Mouse (Mus musculus) forebrain, embryonic 10.5 days (tissue): ENCODE results near the gene Ddx51. TPM values are rescaled to one million over a fixed set of nuclear protein-coding genes. Genes with fewer than 3 reads are reported as not detected.
A peak's percentile ranks its signal among the peaks of the same experiment; 100 is the strongest.

Experiments used
- DNase-seq: peaks from one replicate; pipeline ENCODE4 v3.0.0-alpha.2; 2017; ENCODE audit warnings: low spot score; ENCODE audit errors: extremely low spot score
- H3K27ac ChIP-seq: fragments of 300-500 bp; sonication (generic); 2 replicates; pipeline ENCODE4 v1.5.1; 2016; ENCODE audit warnings: mild to moderate bottlenecking
- H3K27me3 ChIP-seq: fragments of 300-500 bp; sonication (generic); 2 replicates; pipeline ENCODE4 v1.6.1; 2016; ENCODE audit warnings: mild to moderate bottlenecking; ENCODE audit not compliant: poor library complexity, severe bottlenecking
- H3K36me3 ChIP-seq: fragments of 300-500 bp; sonication (generic); replicated peaks from 2 replicates; pipeline ENCODE4 v1.6.1; 2016; ENCODE audit warnings: mild to moderate bottlenecking, moderate library complexity
- H3K4me1 ChIP-seq: fragments of 300-500 bp; sonication (generic); 2 replicates; pipeline ENCODE4 v1.6.1; 2016
- H3K4me3 ChIP-seq: fragments of 300-500 bp; sonication (generic); 2 replicates; pipeline ENCODE4 v1.5.1; 2016; ENCODE audit warnings: mild to moderate bottlenecking, moderate library complexity
- H3K9me3 ChIP-seq: fragments of 300-500 bp; sonication (generic); 2 replicates; pipeline ENCODE4 v1.6.1; 2016; ENCODE audit warnings: mild to moderate bottlenecking, moderate library complexity
- WGBS: fragments of 180-500 bp; shearing (Covaris S2); methylation state at CpG from one replicate; pipeline ENCODE4 v1.1.7; 2016; 5-methylcytosine and 5-hydroxymethylcytosine counted together
- polyA plus RNA-seq: library from polyadenylated mRNA; unstranded; fragments of >200 nt; fragmentation: Nextera tagmentation; extraction: Ambion mirVana; gene quantifications from 2 replicates; pipeline ENCODE4 v1.2.1, GENCODE M21; 2016

Gene Ddx51
- 30.3 and 31.4 TPM in 2 replicates for polyA plus RNA-seq

- Histone ChIP-seq H3K4me1 (peaks cover 22% of the 10 kb centered on the region), H3K36me3 (peaks cover 78% of the 10 kb centered on the region), H3K4me3 (peak within 1 kb of the TSS; percentile 97), H3K27me3 (no peaks in the 10 kb centered on the region), H3K9me3 (no peaks in the 10 kb centered on the region), H3K27ac (peak within 1 kb of the TSS; percentile 85)
- WGBS: 1% methylated on average over 91 of the region's 91 CpGs
- DNase-seq: peak; percentile 93
Measured at GRCm38 (mm10) chr5:110652719-110653648, at the start of gene Ddx51, which contains the start of gene Noc4l. Ddx51 (plus strand) TSS chr5:110653451. Noc4l (minus strand) TSS chr5:110653417.

DNA sequence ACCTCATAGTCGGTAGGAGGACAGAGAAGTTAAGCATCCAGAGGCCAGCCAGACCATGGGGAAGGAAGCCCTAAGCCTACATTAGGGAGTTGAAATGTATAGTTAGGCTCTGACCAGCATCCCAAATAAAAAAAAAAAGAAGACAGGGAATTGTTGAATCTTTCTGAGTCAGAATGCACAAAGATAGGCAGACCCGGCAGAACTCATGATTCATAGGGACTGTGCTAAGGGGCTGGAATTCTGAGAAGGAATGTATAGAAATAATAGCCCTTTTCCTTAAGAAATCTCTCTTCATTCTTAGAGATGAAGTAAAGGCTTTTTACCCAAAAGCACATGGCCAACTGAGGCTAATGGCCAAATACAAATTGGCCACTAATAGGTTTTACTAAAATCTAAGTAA, 48.9 kb upstream of the Ddx51 start:
- 91% methylated on average over 2 of the region's 2 CpGs for WGBS

GRCm38 (mm10) chr5:110605531-110606221, 47.6 kb upstream of the Ddx51 start:
- Histone ChIP-seq H3K4me1 (peaks cover 24% of the 10 kb centered on the region), H3K27ac (no peak overlapping the region), H3K9me3 (no peaks in the 10 kb centered on the region), H3K36me3 (no peaks in the 10 kb centered on the region), H3K27me3 (peaks cover 67% of the 10 kb centered on the region), H3K4me3 (no peak overlapping the region)
- DNase-seq: no peak
- 68% methylated on average over 5 of the region's 5 CpGs for WGBS

More for the DNA sequence above, 48.9 kb upstream of the Ddx51 start:
- Histone ChIP-seq H3K4me1 (peaks cover 17% of the 10 kb centered on the region), H3K36me3 (no peaks in the 10 kb centered on the region), H3K27ac (no peak overlapping the region), H3K27me3 (peaks cover 58% of the 10 kb centered on the region), H3K4me3 (no peak overlapping the region), H3K9me3 (no peaks in the 10 kb centered on the region)
- DNase-seq: no peak

GRCm38 (mm10) chr5:110607767-110608166, 45.5 kb upstream of the Ddx51 start:
- DNase-seq: no peak
- 69% methylated on average over 3 of the region's 3 CpGs for WGBS
- H3K27ac ChIP-seq: no peak overlapping the region
- H3K4me1 ChIP-seq: peaks cover 24% of the 10 kb centered on the region
- no peaks in the 10 kb centered on the region for H3K9me3 ChIP-seq
- H3K4me3 ChIP-seq: no peak overlapping the region
- H3K27me3 ChIP-seq: peaks cover 72% of the 10 kb centered on the region
- H3K36me3 ChIP-seq: no peaks in the 10 kb centered on the region

GRCm38 (mm10) chr5:110608336-110608735, 44.9 kb upstream of the Ddx51 start:
- Histone ChIP-seq H3K4me3 (no peak overlapping the region), H3K9me3 (no peaks in the 10 kb centered on the region), H3K27ac (no peak overlapping the region), H3K27me3 (peaks cover 73% of the 10 kb centered on the region), H3K4me1 (peaks cover 24% of the 10 kb centered on the region), H3K36me3 (no peaks in the 10 kb centered on the region)
- 73% methylated on average over 6 of the region's 6 CpGs for WGBS
- DNase-seq: no peak

GRCm38 (mm10) chr5:110608941-110609340, 44.3 kb upstream of the Ddx51 start:
- Histone ChIP-seq H3K27ac (no peak overlapping the region), H3K9me3 (no peaks in the 10 kb centered on the region), H3K36me3 (no peaks in the 10 kb centered on the region), H3K4me1 (peaks cover 24% of the 10 kb centered on the region), H3K4me3 (no peak overlapping the region), H3K27me3 (peaks cover 72% of the 10 kb centered on the region)
- no peak for DNase-seq
- WGBS: 23% methylated on average over 8 of the region's 8 CpGs

- Histone ChIP-seq H3K27me3 (peaks cover 72% of the 10 kb centered on the region), H3K36me3 (no peaks in the 10 kb centered on the region), H3K9me3 (no peaks in the 10 kb centered on the region), H3K27ac (no peak overlapping the region), H3K4me3 (no peak overlapping the region), H3K4me1 (peaks cover 24% of the 10 kb centered on the region)
- 81% methylated on average over 3 of the region's 3 CpGs for WGBS
- DNase-seq: no peak
Measured at GRCm38 (mm10) chr5:110609425-110609824, 43.8 kb upstream of the Ddx51 start.

- Histone ChIP-seq H3K27me3 (peaks cover 72% of the 10 kb centered on the region), H3K9me3 (no peaks in the 10 kb centered on the region), H3K36me3 (no peaks in the 10 kb centered on the region), H3K27ac (no peak overlapping the region), H3K4me3 (no peak overlapping the region), H3K4me1 (peaks cover 24% of the 10 kb centered on the region)
- no peak for DNase-seq
- 86% methylated on average over 5 of the region's 5 CpGs for WGBS
Measured at GRCm38 (mm10) chr5:110609868-110610267, 43.4 kb upstream of the Ddx51 start.

DNA sequence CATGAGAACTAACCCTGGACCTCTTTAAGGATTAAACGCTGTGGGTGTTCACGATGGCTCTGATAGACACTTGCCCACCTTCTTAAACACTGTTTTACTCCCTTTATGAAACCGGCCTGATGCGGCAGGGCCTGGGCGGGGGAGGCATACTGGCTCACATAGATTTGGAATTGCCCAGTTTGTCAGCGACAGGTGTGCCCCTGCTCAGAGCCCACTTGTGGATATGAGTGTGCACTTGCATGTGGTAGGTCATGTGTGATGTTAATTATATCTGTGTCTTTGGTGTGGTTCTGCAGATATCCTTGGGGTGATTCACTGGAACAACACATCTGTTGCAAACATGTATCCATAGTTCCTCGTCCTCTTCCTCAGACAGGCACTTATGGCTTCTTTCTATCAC, 42.8 kb upstream of the Ddx51 start:
- Histone ChIP-seq H3K4me3 (no peak overlapping the region), H3K4me1 (peaks cover 24% of the 10 kb centered on the region), H3K36me3 (no peaks in the 10 kb centered on the region), H3K27me3 (peaks cover 68% of the 10 kb centered on the region), H3K27ac (no peak overlapping the region), H3K9me3 (no peaks in the 10 kb centered on the region)
- WGBS: 92% methylated on average over 7 of the region's 7 CpGs
- no peak for DNase-seq

DNA sequence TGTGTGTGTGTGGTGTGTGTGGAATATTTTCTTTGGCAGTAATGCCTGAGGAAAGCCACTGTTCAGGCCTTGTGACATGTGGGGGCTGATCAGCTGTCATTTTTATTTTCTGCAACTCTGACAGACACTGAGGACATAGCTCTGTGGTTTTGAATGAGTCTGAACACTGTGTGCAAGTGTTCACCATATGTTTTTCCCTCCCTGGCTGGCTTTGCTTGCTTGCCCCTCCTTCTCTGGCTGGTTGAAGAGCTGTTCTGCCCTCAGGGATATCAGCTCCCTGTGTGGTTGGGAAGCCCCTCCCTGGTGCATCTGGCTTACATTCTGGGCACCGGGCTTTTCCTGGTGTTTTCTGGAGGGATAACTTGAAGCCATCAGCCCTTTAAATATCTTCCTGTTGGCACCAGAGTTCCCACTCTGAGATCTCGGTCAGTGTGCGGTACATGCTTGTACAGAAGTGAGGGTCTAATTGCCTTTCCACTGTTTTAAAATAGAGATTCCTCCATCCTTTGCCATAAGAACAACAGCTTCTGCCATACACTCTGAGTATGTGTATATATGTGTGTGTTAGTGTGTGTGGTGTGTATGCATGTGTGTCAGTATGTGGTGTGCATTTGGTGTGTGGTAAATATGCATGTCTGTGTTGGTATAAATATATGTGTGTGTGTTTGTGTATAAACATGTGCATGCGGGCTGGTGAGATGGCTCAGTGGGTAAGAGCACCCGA, 41.7 kb upstream of the Ddx51 start:
- 76% methylated on average over 5 of the region's 5 CpGs for WGBS
- H3K27ac ChIP-seq: no peak overlapping the region
- no peak for DNase-seq

DNA sequence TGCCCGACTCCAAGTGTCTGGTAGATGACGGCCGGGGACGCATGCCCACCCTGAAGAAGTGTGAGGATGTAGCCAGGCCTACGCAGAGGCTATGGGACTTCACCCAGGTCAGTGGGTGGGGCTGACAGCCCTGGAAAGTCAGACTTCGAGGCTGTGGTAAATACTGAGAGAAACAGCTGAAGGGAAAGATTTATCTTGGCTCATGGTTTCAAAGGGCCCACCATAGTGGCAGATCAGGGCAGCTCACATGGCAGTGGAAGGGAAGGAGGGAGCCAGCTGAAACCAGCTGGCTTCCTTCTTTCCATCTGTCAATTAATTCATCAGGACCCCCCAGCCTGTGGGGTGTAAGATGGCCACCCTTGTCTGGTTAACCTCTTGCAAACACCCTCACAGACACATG, 34.0 kb upstream of the Ddx51 start:
- 92% methylated on average over 6 of the region's 6 CpGs for WGBS
- H3K27ac ChIP-seq: no peak overlapping the region
- DNase-seq: no peak

More for the DNA sequence above, 41.7 kb upstream of the Ddx51 start:
- Histone ChIP-seq H3K9me3 (no peaks in the 10 kb centered on the region), H3K4me1 (peaks cover 24% of the 10 kb centered on the region), H3K36me3 (no peaks in the 10 kb centered on the region), H3K4me3 (no peak overlapping the region), H3K27me3 (peaks cover 57% of the 10 kb centered on the region)

GRCm38 (mm10) chr5:110624319-110624718, 28.9 kb upstream of the Ddx51 start:
- no peak for DNase-seq
- no peak overlapping the region for H3K27ac ChIP-seq
- no peaks in the 10 kb centered on the region for H3K36me3 ChIP-seq
- peaks cover 6% of the 10 kb centered on the region for H3K4me1 ChIP-seq
- no peak overlapping the region for H3K4me3 ChIP-seq
- peaks cover 17% of the 10 kb centered on the region for H3K27me3 ChIP-seq
- WGBS: 90% methylated on average over 2 of the region's 2 CpGs
- H3K9me3 ChIP-seq: no peaks in the 10 kb centered on the region

More for the DNA sequence above, 34.0 kb upstream of the Ddx51 start:
- no peaks in the 10 kb centered on the region for H3K4me1 ChIP-seq
- H3K4me3 ChIP-seq: no peak overlapping the region
- no peaks in the 10 kb centered on the region for H3K9me3 ChIP-seq
- H3K27me3 ChIP-seq: no peaks in the 10 kb centered on the region
- H3K36me3 ChIP-seq: no peaks in the 10 kb centered on the region
